Mouse (Mus musculus) heart, embryonic 14.5 days (tissue): ENCODE results near the gene Plcl1. TPM values are rescaled to one million over a fixed set of nuclear protein-coding genes. Genes with fewer than 3 reads are reported as not detected.

Source experiments
- ATAC-seq: fragments of 200-750 bp; cut with Nextera tagmentation; 2 replicates; pipeline ENCODE4 v1.8.0; 2017; ENCODE audit warnings: low read depth, moderate TSS enrichment; ENCODE audit not compliant: insufficient number of reproducible peaks, insufficient read depth, low FRiP score
- H3K27ac ChIP-seq, 2 experiments: fragments of 200-500 bp in 1 of 2; fragments of 300-500 bp in 1 of 2; sonication (generic) in 1 of 2; replicated peaks in 1 of 2; 2 replicates each; pipeline ENCODE4 v1.5.1; 2012 to 2014; ENCODE audit warnings: low read depth in 2 of 2, low read length in 2 of 2, control low read depth in 1 of 2, mild to moderate bottlenecking in 1 of 2, mixed read lengths in 1 of 2; ENCODE audit not compliant: control insufficient read depth in 1 of 2, insufficient read depth in 1 of 2
- H3K27me3 ChIP-seq: fragments of 300-500 bp; sonication (generic); 2 replicates; pipeline ENCODE4 v1.6.1; 2014; ENCODE audit warnings: mild to moderate bottlenecking, low read length, control low read depth; ENCODE audit not compliant: control insufficient read depth, insufficient read depth
- H3K36me3 ChIP-seq: fragments of 300-500 bp; sonication (generic); 2 replicates; pipeline ENCODE4 v1.6.1; 2014; ENCODE audit warnings: mild to moderate bottlenecking, control low read depth, low read length, mixed read lengths; ENCODE audit not compliant: control insufficient read depth, insufficient read depth
- H3K4me1 ChIP-seq, 2 experiments: fragments of 200-500 bp in 1 of 2; fragments of 300-500 bp in 1 of 2; sonication (generic) in 1 of 2; 2 replicates each; pipeline ENCODE4 v1.6.1; 2012 to 2014; ENCODE audit warnings: low read length in 2 of 2, control low read depth in 1 of 2, mixed read lengths in 1 of 2; ENCODE audit not compliant: control insufficient read depth in 2 of 2, insufficient read depth in 2 of 2
- H3K4me2 ChIP-seq: fragments of 300-500 bp; sonication (generic); 2 replicates; pipeline ENCODE4 v1.6.1; 2014; ENCODE audit warnings: mild to moderate bottlenecking, low read length
- H3K4me3 ChIP-seq, 2 experiments: fragments of 200-500 bp in 1 of 2; fragments of 300-500 bp in 1 of 2; sonication (generic) in 1 of 2; 2 replicates each; pipeline ENCODE4 v1.5.1; 2012 to 2014; ENCODE audit warnings: low read length in 2 of 2, mild to moderate bottlenecking in 2 of 2, control low read depth in 1 of 2, low read depth in 1 of 2, moderate library complexity in 1 of 2; ENCODE audit not compliant: control insufficient read depth in 1 of 2, insufficient read depth in 1 of 2
- H3K9ac ChIP-seq: fragments of 300-500 bp; sonication (generic); 2 replicates; pipeline ENCODE4 v1.6.1; 2014; ENCODE audit warnings: mild to moderate bottlenecking, low read length
- H3K9me3 ChIP-seq: fragments of 300-500 bp; sonication (generic); 2 replicates; pipeline ENCODE4 v1.6.1; 2016; ENCODE audit warnings: low read length, control low read depth; ENCODE audit not compliant: control insufficient read depth
- WGBS: fragments of 180-500 bp; shearing (Covaris S2); extraction: QIAGEN DNeasy Blood & Tissue Kit; methylation state at CpG from one replicate; pipeline ENCODE4 v1.1.7; 2014; 5-methylcytosine and 5-hydroxymethylcytosine counted together
- polyA plus RNA-seq: library from polyadenylated mRNA; unstranded; fragments of >200 nt; fragmentation: Nextera tagmentation; extraction: Ambion mirVana; gene quantifications from 2 replicates; pipeline ENCODE4 v1.2.1, GENCODE M21; 2014

Plcl1 gene
- polyA plus RNA-seq, 1 experiment from 2014 or later: 1.2 TPM

DNA sequence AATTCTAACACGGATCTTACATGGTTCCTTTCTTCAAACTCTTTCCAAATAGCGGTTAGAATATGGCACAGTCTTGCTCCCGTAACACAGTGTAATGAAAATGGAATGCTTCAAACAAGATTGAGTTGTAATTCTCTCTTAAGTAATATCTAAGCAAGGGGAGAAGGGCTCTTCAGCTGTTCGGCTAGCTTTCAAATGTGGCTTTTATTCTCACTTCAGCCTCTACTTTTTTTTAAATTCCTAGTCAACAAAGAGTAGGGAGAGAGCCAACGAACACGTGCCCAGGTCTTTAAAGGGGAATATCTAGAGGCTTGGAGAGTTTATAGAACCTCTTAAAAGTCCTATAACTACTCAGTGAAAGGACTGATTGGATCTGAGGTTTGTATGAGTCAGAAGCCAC lies 160.2 kb downstream of the Plcl1 start:
- Histone ChIP-seq H3K4me3 (no peak overlapping the region), H3K4me2 (no peak overlapping the region), H3K27me3 (no peaks in the 10 kb centered on the region), H3K36me3 (no peaks in the 10 kb centered on the region), H3K4me1 (no peaks in the 10 kb centered on the region), H3K27ac (no peak overlapping the region), H3K9ac (no peak overlapping the region), H3K9me3 (no peaks in the 10 kb centered on the region)
- 74% methylated on average over 6 of the region's 6 CpGs for WGBS
- no peak for ATAC-seq

DNA sequence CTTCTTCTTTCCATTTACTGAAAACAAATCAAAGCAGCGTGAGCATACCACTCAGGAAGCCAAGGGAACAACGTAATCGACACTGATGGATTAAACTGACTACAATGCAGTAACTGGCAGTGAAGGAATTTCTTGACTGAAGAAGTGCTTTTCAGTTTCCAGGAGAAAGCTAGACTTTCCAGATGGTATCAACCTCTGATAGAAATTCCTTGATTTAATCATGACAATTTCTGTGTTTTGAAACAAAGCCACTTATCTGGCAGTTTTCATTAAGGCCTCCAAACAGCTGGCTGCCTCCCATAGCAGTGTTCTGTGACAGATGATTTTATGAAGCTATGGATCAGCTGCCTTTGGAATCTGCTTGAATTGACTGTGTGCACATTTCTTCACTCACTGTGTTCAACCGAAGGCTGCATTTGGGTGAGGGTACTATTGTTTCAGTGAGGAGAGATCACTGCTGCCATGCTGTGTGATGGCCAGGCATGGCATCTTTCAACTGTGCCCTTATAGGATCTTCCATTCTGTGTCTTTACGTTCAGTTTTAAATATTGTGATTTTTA lies 162.2 kb downstream of the Plcl1 start:
- Histone ChIP-seq H3K9me3 (no peaks in the 10 kb centered on the region), H3K27me3 (no peaks in the 10 kb centered on the region), H3K9ac (no peak overlapping the region), H3K27ac (no peak overlapping the region), H3K4me3 (no peak overlapping the region), H3K4me1 (no peaks in the 10 kb centered on the region), H3K4me2 (no peak overlapping the region), H3K36me3 (no peaks in the 10 kb centered on the region)
- no peak for ATAC-seq
- WGBS: 72% methylated on average over 5 of the region's 5 CpGs

DNA sequence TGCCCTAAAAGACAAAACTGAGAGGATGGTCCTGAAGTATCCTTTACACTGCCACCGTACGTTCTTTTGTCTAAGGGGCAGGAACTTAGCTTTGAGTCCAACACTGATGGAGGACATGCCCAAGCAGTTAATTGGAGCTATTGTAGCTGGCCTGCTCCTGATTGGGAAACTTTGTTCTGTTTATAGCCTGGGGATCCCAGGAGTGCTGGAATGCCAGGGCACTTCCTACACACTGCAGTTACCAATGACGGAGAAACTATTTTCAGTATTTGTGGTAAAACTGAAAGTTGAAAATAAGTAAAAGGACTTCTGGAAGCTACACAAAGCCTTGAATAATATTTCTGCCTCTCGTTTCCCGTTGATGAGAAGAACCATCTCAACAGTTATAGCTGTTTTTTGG lies 164.5 kb downstream of the Plcl1 start:
- no peak overlapping the region for H3K4me2 ChIP-seq
- WGBS: 59% methylated on average over 5 of the region's 5 CpGs
- H3K27me3 ChIP-seq: no peaks in the 10 kb centered on the region
- ATAC-seq: no peak
- H3K4me3 ChIP-seq: no peak overlapping the region
- no peaks in the 10 kb centered on the region for H3K36me3 ChIP-seq
- no peak overlapping the region for H3K27ac ChIP-seq
- no peak overlapping the region for H3K9ac ChIP-seq
- no peaks in the 10 kb centered on the region for H3K9me3 ChIP-seq
- H3K4me1 ChIP-seq: no peaks in the 10 kb centered on the region

GRCm38 (mm10) chr1:55571399-55571798 lies 165.7 kb downstream of the Plcl1 start:
- Histone ChIP-seq H3K27ac (no peak overlapping the region), H3K4me3 (no peak overlapping the region), H3K4me2 (no peak overlapping the region), H3K36me3 (no peaks in the 10 kb centered on the region), H3K9ac (no peak overlapping the region), H3K9me3 (no peaks in the 10 kb centered on the region), H3K4me1 (0 out of 4 replicates have a peak, but pooled peaks cover 0 to 2% of the 10 kb centered on the region in 2 experiments), H3K27me3 (no peaks in the 10 kb centered on the region)
- ATAC-seq: no peak
- WGBS: 85% methylated on average over 4 of the region's 4 CpGs

DNA sequence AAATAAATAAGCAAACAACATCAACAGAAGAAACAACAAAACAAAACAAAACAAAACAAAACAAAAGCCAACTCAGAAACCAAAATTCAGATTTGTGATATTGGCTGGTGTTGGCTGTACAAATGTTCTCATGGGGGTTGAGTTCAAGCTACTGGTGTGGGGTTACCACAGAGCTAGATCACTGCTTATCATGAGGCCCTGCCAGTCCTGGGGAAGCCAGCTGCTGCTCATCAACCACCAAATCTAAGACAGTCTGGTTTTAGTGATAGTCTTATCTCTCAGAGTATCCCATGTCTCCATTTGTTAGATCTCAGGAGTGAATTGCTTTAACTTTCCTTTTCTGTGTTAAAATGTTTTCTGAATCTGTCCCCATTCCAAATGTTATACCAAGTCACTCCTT lies 166.5 kb downstream of the Plcl1 start:
- Histone ChIP-seq H3K27ac (no peak overlapping the region), H3K4me3 (no peak overlapping the region), H3K9me3 (no peaks in the 10 kb centered on the region), H3K4me2 (no peak overlapping the region), H3K27me3 (no peaks in the 10 kb centered on the region), H3K4me1 (0 out of 4 replicates have a peak, but pooled peaks cover 0 to 2% of the 10 kb centered on the region in 2 experiments), H3K9ac (no peak overlapping the region), H3K36me3 (no peaks in the 10 kb centered on the region)
- no peak for ATAC-seq

GRCm38 (mm10) chr1:55572664-55573063 lies 166.9 kb downstream of the Plcl1 start:
- H3K9ac ChIP-seq: no peak overlapping the region
- H3K36me3 ChIP-seq: no peaks in the 10 kb centered on the region
- H3K4me3 ChIP-seq: no peak overlapping the region
- H3K4me1 ChIP-seq: 0 out of 4 replicates have a peak, but pooled peaks cover 0 to 2% of the 10 kb centered on the region in 2 experiments
- H3K9me3 ChIP-seq: no peaks in the 10 kb centered on the region
- H3K27me3 ChIP-seq: no peaks in the 10 kb centered on the region
- H3K27ac ChIP-seq: no peak overlapping the region
- no peak overlapping the region for H3K4me2 ChIP-seq
- no peak for ATAC-seq
- WGBS: 77% methylated on average over 3 of the region's 3 CpGs

- ATAC-seq: no peak
- WGBS: 41% methylated on average over 2 of the region's 2 CpGs
Measured at GRCm38 (mm10) chr1:55575916-55576315, 170.2 kb downstream of the Plcl1 start.

GRCm38 (mm10) chr1:55581752-55582151 lies 176.0 kb downstream of the Plcl1 start:
- H3K9me3 ChIP-seq: no peaks in the 10 kb centered on the region
- 58% methylated on average over 2 of the region's 2 CpGs for WGBS
- H3K27ac ChIP-seq: no peak overlapping the region
- no peaks in the 10 kb centered on the region for H3K36me3 ChIP-seq
- H3K4me1 ChIP-seq: no peaks in the 10 kb centered on the region; a peak in 1 of 4 replicates
- no peaks in the 10 kb centered on the region for H3K27me3 ChIP-seq
- no peak for ATAC-seq
- H3K9ac ChIP-seq: no peak overlapping the region
- no peak overlapping the region for H3K4me3 ChIP-seq
- H3K4me2 ChIP-seq: no peak overlapping the region

More at GRCm38 (mm10) chr1:55575916-55576315, 170.2 kb downstream of the Plcl1 start:
- H3K27ac ChIP-seq: no peak overlapping the region
- no peak overlapping the region for H3K9ac ChIP-seq
- no peaks in the 10 kb centered on the region for H3K36me3 ChIP-seq
- no peaks in the 10 kb centered on the region for H3K9me3 ChIP-seq
- H3K27me3 ChIP-seq: no peaks in the 10 kb centered on the region
- H3K4me3 ChIP-seq: no peak overlapping the region
- no peak overlapping the region for H3K4me2 ChIP-seq
- 0 out of 4 replicates have a peak, but pooled peaks cover 0 to 2% of the 10 kb centered on the region in 2 experiments for H3K4me1 ChIP-seq
